Mouse (Mus musculus) erythroblast, embryonic 14.5 days (primary cell): ENCODE results near the gene Zranb3. TPM values are rescaled to one million over a fixed set of nuclear protein-coding genes. Genes with fewer than 3 reads are reported as not detected.

Experiments
- H3K27me3 ChIP-seq: 2 replicates; pipeline ENCODE4 v1.6.1; 2012; ENCODE audit warnings: inconsistent platforms; ENCODE audit not compliant: control insufficient read depth
- H3K36me3 ChIP-seq: 2 replicates; pipeline ENCODE4 v1.6.1; 2012; ENCODE audit warnings: mild to moderate bottlenecking, inconsistent platforms; ENCODE audit not compliant: control insufficient read depth
- H3K4me1 ChIP-seq: 2 replicates; pipeline ENCODE4 v1.6.1; 2012; ENCODE audit warnings: inconsistent platforms; ENCODE audit not compliant: control insufficient read depth
- H3K4me3 ChIP-seq: replicated peaks from 2 replicates; pipeline ENCODE3; 2012; ENCODE audit warnings: moderate library complexity, mild to moderate bottlenecking, inconsistent platforms
- H3K9me3 ChIP-seq: 2 replicates; pipeline ENCODE4 v1.6.1; 2012; ENCODE audit warnings: low read length, inconsistent platforms, mixed read lengths; ENCODE audit not compliant: control insufficient read depth
- GATA1 ChIP-seq: IDR thresholded peaks from 2 replicates; pipeline ENCODE4 v1.6.1; 2012; ENCODE audit warnings: low read length, inconsistent platforms, mixed read lengths
- TAL1 ChIP-seq: IDR thresholded peaks from 3 replicates; pipeline ENCODE4 v1.6.1; 2012; ENCODE audit warnings: low read length, inconsistent platforms, mixed read lengths
- polyA plus RNA-seq: library from polyadenylated mRNA; stranded (reverse); fragments of >175 nt; gene quantifications from 2 replicates; pipeline ENCODE4 v1.2.3, GENCODE M21; 2012

Gene Zranb3
- polyA plus RNA-seq, 1 experiment: 0.08 TPM

- TF ChIP-seq TAL1: no peak
- no peaks in the 10 kb centered on the region for H3K27me3 ChIP-seq
- H3K4me1 ChIP-seq: no peaks in the 10 kb centered on the region
- no peak overlapping the region for H3K4me3 ChIP-seq
- H3K36me3 ChIP-seq: peaks cover 84% of the 10 kb centered on the region
- no peaks in the 10 kb centered on the region for H3K9me3 ChIP-seq
These were observed 160.6 kb downstream of the Zranb3 start for GRCm38 (mm10) chr1:127942231-127942630.

- no peaks in the 10 kb centered on the region for H3K27me3 ChIP-seq
These were observed 165.6 kb downstream of the Zranb3 start for GRCm38 (mm10) chr1:127937277-127937676.

GRCm38 (mm10) chr1:127934322-127934721, 168.5 kb downstream of the Zranb3 start:
- H3K4me1 ChIP-seq: no peaks in the 10 kb centered on the region
- H3K36me3 ChIP-seq: peaks cover 84% of the 10 kb centered on the region
- H3K27me3 ChIP-seq: no peaks in the 10 kb centered on the region
- TF ChIP-seq GATA1: no peak
- no peak for TF ChIP-seq TAL1
- H3K9me3 ChIP-seq: no peaks in the 10 kb centered on the region
- H3K4me3 ChIP-seq: no peak overlapping the region

More at GRCm38 (mm10) chr1:127937277-127937676, 165.6 kb downstream of the Zranb3 start:
- Histone ChIP-seq H3K4me3 (no peak overlapping the region), H3K9me3 (no peaks in the 10 kb centered on the region), H3K4me1 (no peaks in the 10 kb centered on the region), H3K36me3 (peaks cover 94% of the 10 kb centered on the region)
- TF ChIP-seq GATA1 (no peak), TAL1 (no peak)

GRCm38 (mm10) chr1:127933405-127933804, 169.4 kb downstream of the Zranb3 start:
- no peaks in the 10 kb centered on the region for H3K9me3 ChIP-seq
- TF ChIP-seq TAL1 (no peak), GATA1 (no peak)
- no peaks in the 10 kb centered on the region for H3K4me1 ChIP-seq
- H3K27me3 ChIP-seq: no peaks in the 10 kb centered on the region
- H3K36me3 ChIP-seq: peaks cover 81% of the 10 kb centered on the region
- H3K4me3 ChIP-seq: no peak overlapping the region

GRCm38 (mm10) chr1:127915802-127916201, 187.0 kb downstream of the Zranb3 start:
- Histone ChIP-seq H3K4me3 (no peak overlapping the region), H3K9me3 (no peaks in the 10 kb centered on the region), H3K27me3 (no peaks in the 10 kb centered on the region), H3K4me1 (no peaks in the 10 kb centered on the region), H3K36me3 (peaks cover 48% of the 10 kb centered on the region)
- TF ChIP-seq TAL1: no peak
- TF ChIP-seq GATA1: no peak

- TF ChIP-seq TAL1: no peak
- TF ChIP-seq GATA1: no peak
- no peaks in the 10 kb centered on the region for H3K27me3 ChIP-seq
- no peaks in the 10 kb centered on the region for H3K4me1 ChIP-seq
- no peaks in the 10 kb centered on the region for H3K9me3 ChIP-seq
- H3K4me3 ChIP-seq: no peak overlapping the region
- peaks cover 49% of the 10 kb centered on the region for H3K36me3 ChIP-seq
These were observed 187.5 kb downstream of the Zranb3 start for GRCm38 (mm10) chr1:127915316-127915715.

GRCm38 (mm10) chr1:127913116-127913515, 189.7 kb downstream of the Zranb3 start:
- Histone ChIP-seq H3K27me3 (no peaks in the 10 kb centered on the region), H3K9me3 (no peaks in the 10 kb centered on the region), H3K4me3 (no peak overlapping the region), H3K36me3 (peaks cover 38% of the 10 kb centered on the region), H3K4me1 (no peaks in the 10 kb centered on the region)
- TF ChIP-seq TAL1 (no peak), GATA1 (no peak)

GRCm38 (mm10) chr1:127904774-127905385, 198.0 kb downstream of the Zranb3 start:
- Histone ChIP-seq H3K27me3 (no peaks in the 10 kb centered on the region), H3K9me3 (no peaks in the 10 kb centered on the region), H3K4me1 (no peaks in the 10 kb centered on the region), H3K36me3 (peaks cover 37% of the 10 kb centered on the region), H3K4me3 (no peak overlapping the region)
- TF ChIP-seq GATA1 (no peak), TAL1 (no peak)

Other genes with a start within 250 kb of the Zranb3 start
- gene Map3k19, start 248.0 kb downstream of the Zranb3 start, polyA plus RNA-seq: not detected in 2 replicates
- gene Rab3gap1, start 234.3 kb downstream of the Zranb3 start, polyA plus RNA-seq: 1.3 and 2.0 TPM in 2 replicates
- gene R3hdm1, start 254 bp upstream of the Zranb3 start, polyA plus RNA-seq: 2.0 and 4.1 TPM in 2 replicates
- 1.3 and 1.6 TPM in 2 replicates for gene Ubxn4, start 140.9 kb upstream of the Zranb3 start, polyA plus RNA-seq
- gene Lct, start 225.3 kb upstream of the Zranb3 start, polyA plus RNA-seq: not detected in 2 replicates